Mouse (Mus musculus) hindbrain, embryonic 10.5 days (tissue): ENCODE measurements around the gene Repin1. TPM values are rescaled to one million over a fixed set of nuclear protein-coding genes. Genes with fewer than 3 reads are reported as not detected.
"Not testable (repeated sequence)": the region's sequence is repeated elsewhere in the genome, so short reads cannot be mapped to it uniquely, and the experiment has no call there.

Source experiments
- DNase-seq: peaks from one replicate; pipeline ENCODE4 v3.0.0-alpha.2; 2017; ENCODE audit warnings: low spot score
- H3K27ac ChIP-seq: fragments of 300-500 bp; sonication (generic); 2 replicates; pipeline ENCODE4 v1.5.1; 2016; ENCODE audit warnings: mild to moderate bottlenecking, moderate library complexity
- H3K27me3 ChIP-seq: fragments of 300-500 bp; sonication (generic); 2 replicates; pipeline ENCODE4 v1.6.1; 2016; ENCODE audit warnings: mild to moderate bottlenecking; ENCODE audit not compliant: poor library complexity, insufficient read depth, severe bottlenecking
- H3K36me3 ChIP-seq: fragments of 300-500 bp; sonication (generic); 2 replicates; pipeline ENCODE4 v1.6.1; 2016; ENCODE audit warnings: mild to moderate bottlenecking, moderate library complexity
- H3K4me1 ChIP-seq: fragments of 300-500 bp; sonication (generic); replicated peaks from 2 replicates; pipeline ENCODE4 v1.6.1; 2016; ENCODE audit warnings: mild to moderate bottlenecking
- H3K4me3 ChIP-seq: fragments of 300-500 bp; sonication (generic); 2 replicates; pipeline ENCODE4 v1.5.1; 2016; ENCODE audit warnings: mild to moderate bottlenecking, moderate library complexity
- H3K9me3 ChIP-seq: fragments of 300-500 bp; sonication (generic); 2 replicates; pipeline ENCODE4 v1.6.1; 2016; ENCODE audit warnings: mild to moderate bottlenecking, moderate library complexity
- WGBS: fragments of 180-500 bp; shearing (Covaris S2); methylation state at CpG from one replicate; pipeline ENCODE4 v1.1.7; 2016; 5-methylcytosine and 5-hydroxymethylcytosine counted together
- polyA plus RNA-seq: library from polyadenylated mRNA; unstranded; fragments of >200 nt; fragmentation: Nextera tagmentation; extraction: Ambion mirVana; gene quantifications from 2 replicates; pipeline ENCODE4 v1.2.1, GENCODE M21; 2016

Repin1 gene
- polyA plus RNA-seq, 1 experiment from 2014 or later: 55.9 TPM

- H3K4me1 ChIP-seq: no peaks in the 10 kb centered on the region
- no peak overlapping the region for H3K27ac ChIP-seq
- DNase-seq: no peak
- H3K4me3 ChIP-seq: no peak overlapping the region
- 93% methylated on average over 5 of the region's 5 CpGs for WGBS
- peaks cover 3% of the 10 kb centered on the region; the same call in 1 of the 2 replicates for H3K9me3 ChIP-seq
- H3K27me3 ChIP-seq: no peaks in the 10 kb centered on the region
- peaks cover 51% of the 10 kb centered on the region for H3K36me3 ChIP-seq
Observed at GRCm38 (mm10) chr6:48614756-48615155, 21.1 kb downstream of the Repin1 start.

GRCm38 (mm10) chr6:48620031-48620430 lies 26.3 kb downstream of the Repin1 start:
- 94% methylated on average over 30 of the region's 30 CpGs for WGBS
- H3K36me3 ChIP-seq: peaks cover 47% of the 10 kb centered on the region

GRCm38 (mm10) chr6:48622186-48622843 lies 28.6 kb downstream of the Repin1 start:
- not testable (repeated sequence) for H3K9me3 ChIP-seq, H3K27ac ChIP-seq, DNase-seq, H3K4me3 ChIP-seq
- H3K4me1 ChIP-seq: peaks cover 11% of the 10 kb centered on the region
- peaks cover 35% of the 10 kb centered on the region for H3K36me3 ChIP-seq
- 85% methylated on average over 8 of the region's 8 CpGs for WGBS
- H3K27me3 ChIP-seq: peaks cover 25% of the 10 kb centered on the region

More at GRCm38 (mm10) chr6:48620031-48620430, 26.3 kb downstream of the Repin1 start:
- Histone ChIP-seq H3K4me1 (no peaks in the 10 kb centered on the region), H3K27me3 (0 out of 2 replicates have a peak, but pooled peaks cover 2% of the 10 kb centered on the region), H3K9me3 (no peaks in the 10 kb centered on the region), H3K4me3 (no peak overlapping the region), H3K27ac (no peak overlapping the region)
- no peak for DNase-seq

- Histone ChIP-seq H3K9me3 (no peaks in the 10 kb centered on the region), H3K36me3 (peaks cover 35% of the 10 kb centered on the region), H3K27ac (no peak overlapping the region), H3K27me3 (peaks cover 37% of the 10 kb centered on the region), H3K4me1 (peaks cover 16% of the 10 kb centered on the region), H3K4me3 (no peak overlapping the region)
- 30% methylated on average over 1 of the region's 1 CpGs for WGBS
- no peak for DNase-seq
Observed at GRCm38 (mm10) chr6:48623460-48623859, 29.8 kb downstream of the Repin1 start.

- peaks cover 66% of the 10 kb centered on the region for H3K27me3 ChIP-seq
- no peaks in the 10 kb centered on the region for H3K9me3 ChIP-seq
- H3K27ac ChIP-seq: peak within 1 kb of the TSS; percentile 50; the same call in 1 of the 2 replicates
Observed at GRCm38 (mm10) chr6:48626464-48626863, 32.8 kb downstream of the Repin1 start, which contains the start of gene AI854703. TSS of gene AI854703 (plus strand) at chr6:48626764.

GRCm38 (mm10) chr6:48626984-48627383 lies 33.3 kb downstream of the Repin1 start:
- Histone ChIP-seq H3K27me3 (peaks cover 71% of the 10 kb centered on the region), H3K27ac (peak overlapping the region; percentile 50; the same call in 1 of the 2 replicates), H3K9me3 (no peaks in the 10 kb centered on the region), H3K36me3 (peaks cover 2% of the 10 kb centered on the region; the same call in 1 of the 2 replicates), H3K4me1 (peaks cover 30% of the 10 kb centered on the region), H3K4me3 (peak overlapping the region; percentile 55)
- under 1% methylated on average over 32 of the region's 32 CpGs for WGBS
- DNase-seq: peak; percentile 61

More at GRCm38 (mm10) chr6:48626464-48626863, 32.8 kb downstream of the Repin1 start, which contains the start of gene AI854703:
- 35% methylated on average over 8 of the region's 8 CpGs for whole genome bisulfite sequencing
- H3K4me3 ChIP-seq: peak within 1 kb of the TSS; percentile 55
- peaks cover 30% of the 10 kb centered on the region for H3K4me1 ChIP-seq
- H3K36me3 ChIP-seq: peaks cover 7% of the 10 kb centered on the region; the same call in 1 of the 2 replicates
- no peak for DNase-seq

- H3K27me3 ChIP-seq: peaks cover 72% of the 10 kb centered on the region
- H3K36me3 ChIP-seq: no peaks in the 10 kb centered on the region
- no peaks in the 10 kb centered on the region for H3K9me3 ChIP-seq
- WGBS: 6% methylated on average over 7 of the region's 7 CpGs
- H3K4me3 ChIP-seq: peak overlapping the region; percentile 55
- peak overlapping the region; percentile 50; the same call in 1 of the 2 replicates for H3K27ac ChIP-seq
- peaks cover 30% of the 10 kb centered on the region for H3K4me1 ChIP-seq
- no peak for DNase-seq
Observed at GRCm38 (mm10) chr6:48627511-48627924, 33.8 kb downstream of the Repin1 start.

- Histone ChIP-seq H3K4me3 (no peak overlapping the region), H3K36me3 (no peaks in the 10 kb centered on the region), H3K9me3 (no peaks in the 10 kb centered on the region), H3K4me1 (peaks cover 30% of the 10 kb centered on the region), H3K27me3 (peaks cover 72% of the 10 kb centered on the region), H3K27ac (no peak overlapping the region)
- 89% methylated on average over 3 of the region's 3 CpGs for WGBS
- DNase-seq: no peak
Observed at GRCm38 (mm10) chr6:48628377-48628776, 34.7 kb downstream of the Repin1 start.

GRCm38 (mm10) chr6:48628808-48629660 lies 35.4 kb downstream of the Repin1 start:
- 5% methylated on average over 54 of the region's 54 CpGs for WGBS
- no peaks in the 10 kb centered on the region for H3K9me3 ChIP-seq
- H3K4me1 ChIP-seq: peaks cover 30% of the 10 kb centered on the region
- H3K27ac ChIP-seq: peak overlapping the region; percentile 73
- H3K36me3 ChIP-seq: no peaks in the 10 kb centered on the region
- H3K4me3 ChIP-seq: peak overlapping the region; percentile 57
- DNase-seq: peak; percentile 43
- H3K27me3 ChIP-seq: peaks cover 72% of the 10 kb centered on the region

GRCm38 (mm10) chr6:48629661-48630034 lies 36.0 kb downstream of the Repin1 start:
- Histone ChIP-seq H3K9me3 (no peaks in the 10 kb centered on the region), H3K4me3 (peak overlapping the region; percentile 57), H3K27ac (peak overlapping the region; percentile 73), H3K4me1 (peaks cover 30% of the 10 kb centered on the region), H3K36me3 (no peaks in the 10 kb centered on the region), H3K27me3 (peaks cover 72% of the 10 kb centered on the region)
- 23% methylated on average over 13 of the region's 13 CpGs for WGBS
- no peak for DNase-seq

GRCm38 (mm10) chr6:48630831-48631230 lies 37.1 kb downstream of the Repin1 start:
- Histone ChIP-seq H3K36me3 (no peaks in the 10 kb centered on the region), H3K9me3 (no peaks in the 10 kb centered on the region), H3K4me3 (no peak overlapping the region), H3K27ac (no peak overlapping the region), H3K27me3 (peaks cover 62% of the 10 kb centered on the region), H3K4me1 (peaks cover 30% of the 10 kb centered on the region)
- 89% methylated on average over 8 of the region's 8 CpGs for WGBS
- DNase-seq: no peak

- H3K4me3 ChIP-seq: no peak overlapping the region
- peaks cover 22% of the 10 kb centered on the region for H3K4me1 ChIP-seq
- 87% methylated on average over 2 of the region's 2 CpGs for WGBS
- no peak for DNase-seq
- no peaks in the 10 kb centered on the region for H3K9me3 ChIP-seq
- no peaks in the 10 kb centered on the region for H3K36me3 ChIP-seq
- H3K27me3 ChIP-seq: peaks cover 19% of the 10 kb centered on the region
- no peak overlapping the region for H3K27ac ChIP-seq
Observed at GRCm38 (mm10) chr6:48635105-48635504, 41.4 kb downstream of the Repin1 start.
